Mouse (Mus musculus) cerebellum, adult 2 months (tissue): ENCODE measurements around the gene Olfr620.

Source experiments
- CTCF ChIP-seq: fragments of 200-500 bp; IDR thresholded peaks from 2 replicates; pipeline ENCODE4 v1.5.1; 2011; ENCODE audit warnings: low read depth, mild to moderate bottlenecking, control low read depth, low read length, moderate library complexity, borderline replicate concordance; ENCODE audit not compliant: insufficient read depth
- POLR2A ChIP-seq: fragments of 200-500 bp; IDR thresholded peaks from 2 replicates; pipeline ENCODE4 v1.6.1; 2011; ENCODE audit warnings: low read length, control low read depth, borderline replicate concordance; ENCODE audit not compliant: insufficient read depth

DNA sequence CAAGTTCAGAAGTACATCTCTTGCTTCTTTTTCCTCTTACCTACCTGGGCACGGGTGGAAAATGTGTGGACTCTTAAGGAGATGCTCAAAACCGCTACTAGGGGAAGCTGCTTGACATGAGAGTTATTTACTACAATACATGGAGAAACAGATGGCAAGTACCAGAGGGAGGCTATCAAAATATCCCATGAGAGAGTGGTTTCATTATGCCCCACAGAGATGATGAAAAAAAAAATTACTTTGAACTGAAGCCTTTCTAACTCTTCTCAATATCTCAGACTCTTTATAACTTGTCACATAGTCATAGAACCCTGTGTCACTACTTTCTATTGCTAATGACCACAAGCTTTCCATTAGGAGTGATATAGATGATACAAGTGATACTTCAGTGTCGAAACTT is 43.3 kb downstream of the Olfr620 start, which contains the start of gene Olfr616:
- no peak for TF ChIP-seq CTCF
- no peak for TF ChIP-seq POLR2A
